Mouse (Mus musculus) spleen, adult 2 months (tissue): ENCODE measurements at regions not wholly inside any gene's neighbourhood (a gene's known extent, or its start where the extent isn't known, plus 50 kb on each side); places are given as distances from the start of the nearest gene placed in this dataset.

ENCODE experiments used
- DNase-seq, 2 experiments: peaks; one replicate each; pipeline versions ENCODE4 v3.0.0 to v3.0.0-alpha.2; 2012 to 2021; ENCODE audit warnings: low spot score in 2 of 2, low read depth in 1 of 2
- H3K27ac ChIP-seq: fragments of 200-500 bp; 2 replicates; pipeline ENCODE4 v1.5.1; 2012; ENCODE audit warnings: low read length, inconsistent platforms; ENCODE audit not compliant: insufficient read depth
- H3K27me3 ChIP-seq: fragments of 200-500 bp; 2 replicates; pipeline ENCODE4 v1.6.1; 2012; ENCODE audit warnings: mild to moderate bottlenecking, moderate library complexity, low read length, inconsistent platforms; ENCODE audit not compliant: control insufficient read depth, insufficient read depth
- H3K36me3 ChIP-seq: fragments of 200-500 bp; 2 replicates; pipeline ENCODE4 v1.6.1; 2012; ENCODE audit warnings: mild to moderate bottlenecking, low read length, inconsistent platforms; ENCODE audit not compliant: control insufficient read depth, insufficient read depth
- H3K4me1 ChIP-seq: fragments of 200-500 bp; 2 replicates; pipeline ENCODE4 v1.6.1; 2011; ENCODE audit warnings: inconsistent platforms; ENCODE audit not compliant: control insufficient read depth, insufficient read depth, insufficient read length
- H3K4me3 ChIP-seq: fragments of 200-500 bp; 2 replicates; pipeline ENCODE4 v1.5.1; 2011; ENCODE audit warnings: mild to moderate bottlenecking, inconsistent platforms; ENCODE audit not compliant: insufficient read depth, insufficient read length; ENCODE audit errors: extremely low read depth
- CTCF ChIP-seq: fragments of 200-500 bp; IDR thresholded peaks from 2 replicates; pipeline ENCODE4 v1.5.1; 2011; ENCODE audit warnings: mild to moderate bottlenecking, inconsistent platforms; ENCODE audit not compliant: insufficient read depth, insufficient read length, insufficient replicate concordance; ENCODE audit errors: extremely low read depth
- POLR2A ChIP-seq: fragments of 200-500 bp; IDR thresholded peaks from 2 replicates; pipeline ENCODE4 v1.6.1; 2011; ENCODE audit warnings: low read depth, low read length, inconsistent platforms
- WGBS: fragments of 180-500 bp; shearing (Covaris S2); methylation state at CpG from one replicate; pipeline ENCODE4 v1.1.7; 2018; 5-methylcytosine and 5-hydroxymethylcytosine counted together

GRCm38 (mm10) chr9:94361877-94362697 is 175.8 kb downstream of the 1190002N15Rik start:
- no peak for DNase-seq

GRCm38 (mm10) chr9:94361011-94361410 is 176.9 kb downstream of the 1190002N15Rik start:
- WGBS: 94% methylated on average over 2 of the region's 2 CpGs
- DNase-seq: no peak
- H3K4me1 ChIP-seq: no peaks in the 10 kb centered on the region
- H3K27me3 ChIP-seq: no peaks in the 10 kb centered on the region
- TF ChIP-seq CTCF (no peak), POLR2A (no peak)
- H3K27ac ChIP-seq: no peak overlapping the region
- H3K36me3 ChIP-seq: no peaks in the 10 kb centered on the region
- H3K4me3 ChIP-seq: no peak overlapping the region

More at GRCm38 (mm10) chr9:94361877-94362697, 175.8 kb downstream of the 1190002N15Rik start:
- Histone ChIP-seq H3K36me3 (no peaks in the 10 kb centered on the region), H3K27me3 (no peaks in the 10 kb centered on the region), H3K27ac (no peak overlapping the region), H3K4me3 (no peak overlapping the region), H3K4me1 (no peaks in the 10 kb centered on the region)
- WGBS: 81% methylated on average over 7 of the region's 7 CpGs
- no peak for TF ChIP-seq CTCF
- no peak for TF ChIP-seq POLR2A

GRCm38 (mm10) chr9:94358150-94358549 is 179.7 kb downstream of the 1190002N15Rik start:
- WGBS: 86% methylated on average over 2 of the region's 2 CpGs
- Histone ChIP-seq H3K27me3 (no peaks in the 10 kb centered on the region), H3K4me3 (no peak overlapping the region), H3K27ac (no peak overlapping the region), H3K4me1 (no peaks in the 10 kb centered on the region), H3K36me3 (no peaks in the 10 kb centered on the region)
- no peak for DNase-seq
- TF ChIP-seq CTCF: no peak
- TF ChIP-seq POLR2A: no peak

DNA sequence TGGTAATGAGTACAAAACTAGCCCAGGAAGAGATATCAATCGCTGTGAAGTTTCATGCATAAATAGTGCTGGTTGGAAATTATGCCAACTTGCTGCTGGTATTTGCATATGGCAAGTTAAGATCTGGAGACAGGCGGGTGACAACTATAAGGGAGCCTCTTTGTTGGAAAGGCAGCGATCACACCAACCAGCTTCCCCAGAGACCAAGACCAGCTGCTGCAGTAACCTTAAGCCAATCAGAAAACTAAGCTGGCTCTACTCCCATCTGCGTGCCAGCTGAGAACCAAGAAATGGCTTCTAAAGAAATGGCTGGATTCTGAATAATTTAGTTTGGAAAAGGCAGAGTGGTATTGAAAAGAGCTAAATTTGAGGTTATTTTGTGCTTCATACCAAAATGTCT is 195.9 kb downstream of the 1190002N15Rik start:
- H3K36me3 ChIP-seq: no peaks in the 10 kb centered on the region
- 83% methylated on average over 4 of the region's 4 CpGs for WGBS
- TF ChIP-seq POLR2A (no peak), CTCF (no peak)
- no peak for DNase-seq
- no peak overlapping the region for H3K4me3 ChIP-seq
- no peak overlapping the region for H3K27ac ChIP-seq
- H3K27me3 ChIP-seq: no peaks in the 10 kb centered on the region
- H3K4me1 ChIP-seq: no peaks in the 10 kb centered on the region

DNA sequence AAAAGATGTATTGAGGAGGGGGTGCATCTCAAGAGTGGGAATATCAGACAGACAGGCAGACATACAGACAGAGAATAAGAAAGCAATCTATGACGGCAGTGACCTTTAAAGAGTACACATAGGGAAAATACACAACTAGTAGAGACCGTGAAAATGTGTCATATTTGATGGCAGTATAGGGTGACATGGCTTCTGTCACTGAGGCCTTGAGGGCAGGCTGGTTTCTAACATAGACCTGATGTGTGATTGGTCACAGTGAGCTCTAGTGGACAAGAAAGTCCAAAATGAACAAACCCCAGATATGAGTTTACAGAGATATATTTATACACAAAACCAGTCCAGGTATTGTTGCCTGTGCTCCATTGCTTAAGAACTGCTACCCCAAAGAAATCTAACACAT is 196.3 kb downstream of the 1190002N15Rik start:
- TF ChIP-seq POLR2A (no peak), CTCF (no peak)
- Histone ChIP-seq H3K27ac (no peak overlapping the region), H3K4me3 (no peak overlapping the region), H3K4me1 (no peaks in the 10 kb centered on the region), H3K27me3 (no peaks in the 10 kb centered on the region), H3K36me3 (no peaks in the 10 kb centered on the region)
- 86% methylated on average over 2 of the region's 2 CpGs for WGBS
- no peak for DNase-seq

DNA sequence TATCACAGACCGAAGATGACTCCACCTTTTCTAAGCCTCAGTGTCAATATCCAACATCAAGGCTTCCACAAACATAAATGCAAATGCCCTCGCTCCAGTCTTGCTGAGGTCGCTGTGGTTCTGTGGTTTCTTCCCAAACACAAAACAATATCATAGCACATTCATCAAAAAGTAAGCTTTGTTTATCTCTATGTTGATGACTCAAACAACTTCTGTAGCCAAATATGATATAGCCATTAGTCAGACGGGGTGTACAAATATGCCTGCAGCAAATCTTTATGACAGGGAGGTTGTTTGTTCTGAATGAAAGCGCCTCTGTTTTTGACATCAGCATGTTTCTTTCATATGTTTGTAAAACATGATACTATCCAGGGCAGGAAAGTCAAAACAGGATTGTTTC is 204.4 kb downstream of the 1190002N15Rik start:
- no peak overlapping the region for H3K27ac ChIP-seq
- 81% methylated on average over 5 of the region's 5 CpGs for WGBS
- H3K36me3 ChIP-seq: no peaks in the 10 kb centered on the region
- H3K4me1 ChIP-seq: no peaks in the 10 kb centered on the region
- no peak for DNase-seq
- TF ChIP-seq POLR2A (no peak), CTCF (no peak)
- no peaks in the 10 kb centered on the region for H3K27me3 ChIP-seq
- H3K4me3 ChIP-seq: no peak overlapping the region

GRCm38 (mm10) chr9:94323011-94323410 is 214.9 kb downstream of the 1190002N15Rik start:
- no peaks in the 10 kb centered on the region for H3K27me3 ChIP-seq
- 77% methylated on average over 3 of the region's 3 CpGs for WGBS
- H3K36me3 ChIP-seq: no peaks in the 10 kb centered on the region
- no peak for DNase-seq
- H3K4me1 ChIP-seq: no peaks in the 10 kb centered on the region
- no peak overlapping the region for H3K4me3 ChIP-seq
- TF ChIP-seq CTCF: no peak
- TF ChIP-seq POLR2A: no peak
- no peak overlapping the region for H3K27ac ChIP-seq
